Mouse (Mus musculus) frontal cortex, adult (tissue): ENCODE results near the gene Slpi.

ENCODE experiments used
- ATAC-seq: cut with Nextera tagmentation; 2 replicates; pipeline ENCODE4 v1.9.2; 2017; ENCODE audit warnings: mild to moderate bottlenecking, moderate library complexity, mixed read lengths; ENCODE audit not compliant: low TSS enrichment

The Slpi gene

GRCm38 (mm10) chr2:164389020-164389419 lies at the start of gene Slpi:
Slpi (minus strand) TSS chr2:164389095.
- peak; percentile 44; the same call in 1 of the 2 replicates for ATAC-seq

GRCm38 (mm10) chr2:164438257-164438656 lies 49.4 kb upstream of the Slpi start:
- no peak for ATAC-seq

- ATAC-seq = no peak
Observed at GRCm38 (mm10) chr2:164437710-164438109, 48.8 kb upstream of the Slpi start.

- no peak for ATAC-seq
Observed at GRCm38 (mm10) chr2:164436961-164437360, 48.1 kb upstream of the Slpi start.

- ATAC-seq = peak; percentile 55; the same call in 1 of the 2 replicates
Observed at GRCm38 (mm10) chr2:164436215-164436913, 47.5 kb upstream of the Slpi start.

- ATAC-seq = no peak
Observed at GRCm38 (mm10) chr2:164435216-164436090, 46.6 kb upstream of the Slpi start.

- no peak for ATAC-seq
Observed at GRCm38 (mm10) chr2:164434681-164435080, 45.8 kb upstream of the Slpi start.

GRCm38 (mm10) chr2:164433278-164433895 lies 44.5 kb upstream of the Slpi start:
- ATAC-seq = no peak

- no peak for ATAC-seq
Observed at GRCm38 (mm10) chr2:164432541-164433191, 43.8 kb upstream of the Slpi start.

GRCm38 (mm10) chr2:164431676-164432465 lies 43.0 kb upstream of the Slpi start:
- ATAC-seq = no peak

GRCm38 (mm10) chr2:164430697-164431096 lies 41.8 kb upstream of the Slpi start:
- no peak for ATAC-seq

- ATAC-seq = no peak
Observed at GRCm38 (mm10) chr2:164429881-164430615, 41.2 kb upstream of the Slpi start.

- no peak for ATAC-seq
Observed at GRCm38 (mm10) chr2:164428451-164428850, 39.6 kb upstream of the Slpi start.

GRCm38 (mm10) chr2:164426952-164427351 lies 38.1 kb upstream of the Slpi start:
- no peak for ATAC-seq

- ATAC-seq = no peak
Observed at GRCm38 (mm10) chr2:164426121-164426520, 37.2 kb upstream of the Slpi start.

GRCm38 (mm10) chr2:164425401-164425800 lies 36.5 kb upstream of the Slpi start:
- peak; percentile 41; the same call in 1 of the 2 replicates for ATAC-seq

GRCm38 (mm10) chr2:164424406-164424805 lies 35.5 kb upstream of the Slpi start:
- no peak for ATAC-seq

GRCm38 (mm10) chr2:164423464-164423863 lies 34.6 kb upstream of the Slpi start:
- peak; percentile 20; the same call in 1 of the 2 replicates for ATAC-seq

GRCm38 (mm10) chr2:164422675-164423393 lies 33.9 kb upstream of the Slpi start:
- no peak for ATAC-seq

- no peak for ATAC-seq
Observed at GRCm38 (mm10) chr2:164421979-164422378, 33.1 kb upstream of the Slpi start.
